Mouse (Mus musculus) cerebellum, postnatal 25 days (tissue): ENCODE measurements around the gene Brpf3.
A peak's percentile ranks its signal among the peaks of the same experiment; 100 is the strongest.
"Not testable (repeated sequence)": the region's sequence is repeated elsewhere in the genome, so short reads cannot be mapped to it uniquely, and the experiment has no call there.

Experiments
- DNase-seq, 2 experiments: peaks; one replicate each; pipeline ENCODE4 v3.0.0; 2021; ENCODE audit warnings: mixed read lengths in 2 of 2

Brpf3 gene

DNA sequence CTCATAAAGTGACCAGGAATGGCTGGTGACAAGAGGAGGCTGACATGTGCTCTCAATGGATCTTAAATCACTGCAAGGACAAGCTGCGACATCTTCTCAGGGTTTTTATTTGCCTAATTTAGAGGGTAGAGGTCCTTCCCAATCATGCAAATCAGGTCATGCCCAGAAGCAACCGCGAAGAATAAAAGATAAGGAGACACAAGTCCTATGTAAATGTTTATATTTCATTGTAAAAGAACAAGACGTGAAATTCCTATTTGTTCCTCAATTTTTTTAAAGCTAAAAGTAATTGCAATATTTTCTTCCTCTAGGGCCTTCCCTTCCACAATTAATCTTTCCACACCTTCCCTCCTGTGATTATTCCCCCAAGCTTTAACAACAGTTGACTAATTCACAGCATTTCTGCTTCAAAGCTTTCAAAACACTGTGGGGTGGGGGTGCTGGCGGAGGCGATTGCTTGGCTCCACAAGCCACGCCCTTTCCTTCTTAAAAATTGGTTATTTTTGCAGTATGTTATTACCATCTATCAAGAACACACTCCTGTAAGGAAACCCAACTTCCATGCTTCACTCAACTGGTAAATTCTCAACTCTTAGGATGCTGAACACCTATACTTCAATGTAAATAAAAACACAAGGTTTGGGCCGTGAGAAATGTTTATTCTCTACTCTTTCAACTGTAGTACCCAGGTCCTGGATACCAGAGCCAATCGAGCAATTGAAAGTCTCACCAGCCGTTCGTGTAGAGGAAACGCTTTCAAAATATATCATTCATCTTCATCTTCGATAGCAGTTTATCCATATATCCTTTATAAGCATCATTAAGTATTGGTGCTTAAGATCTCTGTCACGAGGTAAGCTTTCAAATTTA, 1.4 kb upstream of the Brpf3 start:
- no peak for DNase-seq

DNA sequence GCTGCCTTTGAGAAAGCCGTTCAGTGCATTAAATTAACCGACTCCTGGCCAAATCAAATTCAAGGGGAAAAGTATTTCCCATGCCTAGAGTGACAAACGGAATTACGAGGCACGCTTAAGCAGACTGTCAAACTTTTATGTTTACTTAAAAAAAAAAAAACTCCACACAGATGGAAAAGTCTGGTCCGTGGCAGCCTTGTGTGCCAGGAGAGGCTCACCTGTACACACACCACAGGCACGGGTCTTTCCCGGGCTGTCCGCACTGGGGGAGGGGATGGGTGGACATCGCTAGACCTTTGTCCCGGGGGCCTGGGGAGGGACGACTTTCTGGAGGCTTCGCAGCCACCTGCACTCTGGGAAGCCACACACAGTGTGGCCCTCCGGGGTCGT, 614 bp upstream of the Brpf3 start:
- no peak for DNase-seq

DNA sequence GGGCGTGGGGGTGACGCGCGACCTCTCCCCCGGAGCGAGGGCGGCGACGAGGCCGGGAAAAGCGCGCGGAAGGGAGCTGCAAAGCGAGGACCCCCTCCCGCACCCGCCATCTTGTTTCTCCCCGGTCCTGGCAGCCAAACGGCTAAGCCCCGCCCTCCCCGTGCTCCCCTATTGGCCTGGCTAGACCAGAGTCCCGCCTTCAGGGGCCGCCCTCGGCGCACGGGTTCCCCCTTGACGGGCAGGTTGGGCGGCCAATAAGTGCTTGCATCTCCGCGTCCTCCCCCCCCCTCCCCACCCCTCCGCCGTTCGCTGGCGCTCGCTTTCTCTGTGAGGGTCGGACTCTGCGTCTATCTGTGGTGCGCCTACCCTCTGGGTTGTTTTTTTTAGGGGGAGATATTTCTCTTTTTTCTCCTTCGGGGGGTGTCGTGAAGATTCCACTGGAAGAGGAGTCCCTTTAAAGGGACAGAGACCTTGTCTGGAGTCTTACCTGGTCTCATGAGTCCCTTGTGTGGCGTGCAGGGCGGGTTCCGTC, 650 bp downstream of the Brpf3 start:
- DNase-seq = peak; percentile 99 to 100

DNA sequence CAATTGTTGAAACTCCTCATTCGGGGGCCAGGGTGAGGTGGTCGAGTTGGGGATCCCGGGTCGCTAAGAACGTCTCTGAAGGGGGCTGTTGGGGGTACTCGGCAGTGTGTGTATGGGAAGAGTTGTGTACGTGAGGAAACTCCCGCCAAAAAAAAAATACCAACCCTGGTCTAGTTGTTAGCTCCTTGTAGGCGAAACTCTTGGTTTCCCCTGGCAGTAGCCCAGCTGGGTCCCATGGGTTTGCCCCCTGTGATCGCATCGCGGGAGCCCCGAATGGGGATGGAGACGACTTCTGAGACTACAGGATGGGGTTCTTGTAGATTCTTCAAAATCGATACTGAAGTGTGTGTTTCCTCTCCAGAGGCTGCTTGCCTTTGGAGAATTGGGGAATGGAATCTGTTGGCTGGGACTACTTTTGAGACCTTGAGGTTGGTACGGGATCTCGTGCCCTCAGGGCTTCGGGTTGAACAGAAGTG, 1.2 kb downstream of the Brpf3 start:
- DNase-seq = no peak

DNA sequence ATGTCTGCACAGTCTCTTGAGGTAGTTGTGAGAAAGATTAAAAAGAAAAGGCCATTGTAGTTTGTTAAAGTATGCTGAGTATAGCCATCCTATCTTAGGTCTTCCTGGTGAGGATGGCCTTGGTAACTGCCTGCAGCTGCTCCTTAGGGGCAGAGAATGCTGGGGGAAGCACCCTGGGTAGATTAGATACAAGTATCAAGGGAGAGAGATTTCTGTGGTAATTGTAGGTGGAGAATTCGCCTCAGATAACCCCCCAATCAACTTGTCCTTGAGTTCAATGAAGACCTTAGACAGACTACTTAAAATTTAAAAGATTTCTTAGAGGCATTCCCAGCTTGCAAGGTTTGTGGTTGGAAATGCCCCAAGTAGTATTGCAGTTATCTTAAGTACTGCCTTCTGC, 2.4 kb downstream of the Brpf3 start:
- DNase-seq = no peak

DNA sequence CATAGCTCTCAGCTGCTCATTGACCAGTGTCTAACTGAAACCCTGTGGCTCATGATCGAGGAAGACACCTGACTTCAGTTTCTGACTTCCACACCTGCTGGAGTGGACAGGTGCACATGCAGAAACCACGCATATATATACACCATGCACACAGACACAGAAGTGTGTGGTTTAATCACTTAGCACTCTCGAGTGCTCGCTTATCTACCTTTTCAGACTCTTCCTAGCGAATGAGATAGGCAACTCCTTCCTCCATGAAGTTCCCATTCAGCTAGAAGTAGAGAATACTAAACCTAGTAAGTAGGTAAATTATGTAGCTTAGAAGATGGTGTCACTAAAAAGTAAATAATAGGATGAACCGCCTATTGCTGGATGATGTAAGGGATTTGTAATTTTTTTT, 4.1 kb downstream of the Brpf3 start:
- DNase-seq = no peak

DNA sequence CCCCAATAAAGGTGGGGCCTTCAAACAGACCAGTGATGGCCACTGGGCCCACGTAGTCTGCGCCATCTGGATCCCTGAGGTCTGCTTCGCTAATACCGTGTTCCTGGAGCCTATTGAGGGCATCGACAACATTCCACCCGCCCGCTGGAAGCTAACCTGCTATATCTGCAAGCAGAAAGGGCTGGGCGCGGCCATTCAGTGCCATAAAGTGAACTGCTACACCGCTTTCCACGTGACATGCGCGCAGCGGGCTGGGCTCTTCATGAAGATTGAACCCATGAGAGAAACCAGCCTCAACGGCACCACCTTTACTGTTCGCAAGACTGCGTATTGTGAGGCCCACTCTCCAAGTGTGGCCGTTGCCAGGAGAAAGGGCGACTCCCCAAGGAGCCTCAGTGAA, 5.9 kb downstream of the Brpf3 start:
- no peak for DNase-seq

DNA sequence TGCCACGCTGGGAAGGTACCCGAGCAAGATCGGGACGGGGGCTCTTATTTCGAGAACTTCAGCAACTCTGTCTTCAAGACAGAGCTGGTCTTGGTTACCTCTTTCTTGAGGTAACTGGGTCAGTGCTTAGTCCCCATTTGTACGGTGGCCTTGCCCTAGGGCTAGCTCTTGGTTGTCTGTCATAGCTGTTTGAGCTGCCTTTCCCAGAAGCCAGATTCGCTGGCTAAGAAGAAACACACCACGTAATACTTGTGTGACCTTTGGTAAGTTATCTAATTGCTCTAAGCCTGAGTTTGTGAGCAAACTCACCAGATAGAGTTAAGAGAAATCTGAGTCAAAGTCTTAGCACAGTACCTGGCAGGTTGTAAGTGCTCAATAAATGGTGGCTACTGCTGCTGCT, 7.8 kb downstream of the Brpf3 start:
- DNase-seq = no peak

DNA sequence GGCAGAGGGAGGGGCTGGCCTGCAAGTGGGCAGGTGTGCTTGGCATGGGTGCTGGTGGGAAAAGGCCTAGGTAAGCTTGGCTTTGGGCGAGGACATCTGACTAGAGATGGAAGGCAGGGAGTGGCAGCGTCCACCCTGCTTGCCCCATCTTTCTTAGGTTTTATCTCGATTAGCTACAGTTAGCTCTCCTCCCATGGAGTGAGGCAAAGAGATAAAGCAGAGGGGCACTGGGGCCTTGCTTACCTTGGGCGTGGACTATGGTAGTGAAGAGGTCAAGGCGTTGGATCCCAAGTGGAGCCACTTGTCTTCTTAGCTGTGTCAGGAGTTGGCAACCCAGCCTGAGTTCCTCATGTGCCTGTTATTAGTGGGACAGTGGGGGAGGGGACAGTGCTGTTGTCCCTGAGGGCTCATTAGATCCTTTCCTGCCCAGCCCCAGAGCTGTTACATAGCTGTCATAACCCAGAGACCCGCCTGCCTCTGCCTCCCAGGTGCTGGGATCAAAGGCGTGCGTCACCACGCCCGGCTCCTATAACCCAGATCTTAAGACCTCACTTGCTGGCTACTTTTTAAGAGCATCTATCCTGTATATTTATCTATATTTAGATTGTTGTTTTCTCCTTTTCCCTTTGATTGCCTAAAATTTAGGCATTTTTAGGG, 8.4 kb downstream of the Brpf3 start:
- DNase-seq = no peak

DNA sequence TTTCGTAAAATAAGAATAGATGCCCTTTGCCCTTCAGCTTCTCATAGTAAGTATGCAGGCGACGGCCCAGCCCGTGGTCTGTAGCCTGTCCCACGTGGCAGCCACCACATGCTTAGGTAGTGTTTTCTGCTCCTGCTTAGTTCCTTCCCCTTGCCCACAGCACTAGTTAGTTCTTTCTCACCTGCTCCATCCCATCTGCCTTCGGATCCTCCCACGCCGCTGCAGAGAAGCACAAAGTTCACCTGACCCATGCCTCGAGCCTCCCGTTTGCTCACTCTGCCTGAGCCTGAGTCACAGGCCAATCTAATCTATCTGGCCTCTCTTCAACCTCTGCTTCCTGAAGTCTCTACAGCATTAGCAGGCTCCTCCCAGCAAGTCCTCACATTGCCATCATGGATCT, 11.5 kb downstream of the Brpf3 start:
- DNase-seq = no peak

DNA sequence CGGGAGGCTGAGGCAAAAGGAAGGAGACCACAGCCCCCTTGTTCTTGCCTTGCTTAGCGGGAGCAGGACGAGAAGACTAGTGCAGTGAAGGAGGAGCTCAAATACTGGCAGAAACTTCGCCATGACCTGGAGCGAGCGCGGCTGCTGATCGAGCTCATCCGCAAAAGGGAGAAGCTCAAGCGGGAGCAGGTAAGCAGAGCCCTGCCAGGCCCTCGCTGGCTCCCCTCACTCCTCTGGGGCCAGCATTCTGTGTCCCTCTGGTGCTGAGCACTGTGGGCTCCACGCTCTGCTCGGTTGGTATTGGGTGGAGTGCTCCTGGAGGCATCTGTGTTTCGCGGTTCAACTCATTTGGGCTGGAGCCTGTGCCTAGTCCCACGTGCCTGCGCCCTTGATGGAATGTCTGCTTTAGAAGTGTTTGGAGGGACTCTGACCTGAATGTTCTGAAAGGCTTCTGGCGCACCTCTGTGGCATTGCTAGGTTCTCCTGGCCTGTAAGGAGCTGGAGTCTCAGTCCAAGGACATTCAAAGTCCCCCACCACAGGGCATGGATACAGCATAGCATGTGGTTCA, 13.7 kb downstream of the Brpf3 start:
- no peak for DNase-seq

DNA sequence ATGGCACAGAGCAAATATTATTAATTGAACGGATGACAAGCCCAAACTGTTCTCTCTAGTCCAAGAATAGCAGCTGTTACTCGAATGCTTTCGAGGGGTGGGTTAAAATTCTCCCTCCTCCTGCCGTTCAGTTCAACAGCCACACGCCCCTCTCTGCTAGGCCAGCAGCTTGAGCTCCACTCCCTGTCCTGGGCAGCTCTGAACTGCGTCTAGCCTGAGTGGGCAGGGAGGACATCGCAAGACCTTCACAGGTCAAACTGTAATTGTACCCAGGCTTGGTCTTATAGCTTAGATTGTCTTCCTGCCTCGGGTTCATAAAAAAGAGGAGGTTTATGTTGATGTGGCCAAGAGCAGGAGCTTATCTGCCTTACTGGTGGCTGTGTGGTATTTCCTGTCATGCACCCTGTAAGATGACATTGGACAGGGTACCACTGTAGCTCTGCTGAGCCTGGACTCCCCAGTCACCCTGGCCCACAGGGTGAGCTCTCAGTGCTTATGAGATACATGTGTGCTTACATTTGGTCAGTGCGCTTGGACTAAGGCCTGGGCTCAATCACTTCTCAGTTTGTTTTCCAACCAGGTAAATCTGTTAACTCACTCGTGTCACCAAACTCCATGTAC, 14.6 kb downstream of the Brpf3 start:
- DNase-seq = no peak

DNA sequence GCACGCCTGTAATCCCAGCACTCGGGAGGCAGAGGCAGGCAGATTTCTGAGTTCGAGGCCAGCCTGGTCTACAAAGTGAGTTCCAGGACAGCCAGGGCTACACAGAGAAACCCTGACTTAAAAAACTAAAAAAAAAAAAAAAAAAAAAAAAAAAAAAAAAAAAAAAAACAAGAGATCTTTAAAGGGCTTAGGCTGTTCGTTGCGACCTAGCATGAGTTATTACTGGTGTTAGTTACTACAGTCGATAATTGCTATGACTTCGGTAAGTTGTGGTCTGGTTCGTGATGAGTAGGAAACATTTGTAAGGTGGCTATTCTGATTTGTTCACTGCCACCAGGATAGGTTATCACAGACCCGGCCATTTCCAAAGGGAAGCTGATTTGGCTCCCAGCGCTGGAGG, 15.4 kb downstream of the Brpf3 start:
- DNase-seq = not testable (repeated sequence)

DNA sequence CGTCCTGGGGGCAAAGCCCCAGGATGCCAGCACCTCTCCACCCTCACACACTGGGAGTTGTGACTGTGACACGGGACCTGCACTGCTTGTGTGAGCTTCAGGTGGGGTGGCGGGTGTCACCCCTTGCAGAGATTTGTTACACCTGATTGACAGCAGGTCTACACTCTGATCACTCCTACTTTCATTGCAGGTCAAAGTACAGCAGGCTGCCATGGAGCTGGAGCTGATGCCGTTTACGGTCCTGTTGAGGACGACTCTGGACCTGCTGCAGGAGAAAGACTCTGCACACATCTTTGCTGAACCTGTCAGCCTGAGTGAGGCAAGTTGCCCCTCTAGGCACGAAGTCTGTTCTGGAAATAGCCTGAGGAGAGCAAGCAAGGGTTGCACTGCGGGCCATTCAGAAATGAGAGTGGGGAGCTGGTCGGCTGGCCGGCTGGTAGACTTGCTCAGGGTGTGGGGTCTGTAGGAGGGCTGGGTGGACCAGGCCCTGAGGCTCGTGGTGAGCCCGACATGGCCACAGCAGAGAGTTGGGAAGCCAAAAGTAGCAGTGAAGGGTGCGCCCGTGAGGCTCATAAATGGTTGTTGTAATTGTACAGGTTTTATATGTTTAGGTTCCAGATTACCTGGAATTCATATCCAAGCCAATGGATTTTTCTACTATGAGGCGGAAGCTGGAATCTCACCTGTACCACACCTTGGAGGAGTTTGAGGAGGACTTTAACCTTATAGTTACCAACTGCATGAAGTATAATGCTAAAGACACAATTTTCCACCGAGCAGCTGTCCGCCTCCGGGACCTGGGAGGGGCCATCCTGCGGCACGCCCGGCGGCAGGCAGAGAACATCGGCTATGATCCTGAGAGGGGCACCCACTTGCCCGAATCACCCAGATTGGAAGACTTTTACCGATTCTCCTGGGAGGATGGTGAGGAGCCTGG, 16.3 kb downstream of the Brpf3 start:
- DNase-seq = no peak

DNA sequence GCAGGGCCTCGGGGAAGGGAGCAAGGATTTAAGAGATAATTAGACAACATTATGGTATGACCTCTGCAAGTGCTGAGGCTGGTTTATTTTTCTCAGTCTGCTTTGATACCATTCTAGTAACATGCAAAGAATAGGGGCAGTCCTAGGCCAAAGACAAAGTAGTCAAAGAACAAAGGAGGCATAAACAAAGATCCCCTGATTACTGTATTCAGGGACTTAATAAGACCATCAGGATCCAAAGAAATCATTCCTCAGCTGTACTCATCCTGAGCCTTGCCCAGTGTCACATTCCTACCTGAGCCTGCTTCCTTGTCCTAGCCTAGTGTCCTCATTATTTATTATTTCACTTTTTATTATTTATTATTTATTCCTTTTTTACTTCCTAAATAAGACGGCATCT, 19.3 kb downstream of the Brpf3 start:
- DNase-seq = no peak

DNA sequence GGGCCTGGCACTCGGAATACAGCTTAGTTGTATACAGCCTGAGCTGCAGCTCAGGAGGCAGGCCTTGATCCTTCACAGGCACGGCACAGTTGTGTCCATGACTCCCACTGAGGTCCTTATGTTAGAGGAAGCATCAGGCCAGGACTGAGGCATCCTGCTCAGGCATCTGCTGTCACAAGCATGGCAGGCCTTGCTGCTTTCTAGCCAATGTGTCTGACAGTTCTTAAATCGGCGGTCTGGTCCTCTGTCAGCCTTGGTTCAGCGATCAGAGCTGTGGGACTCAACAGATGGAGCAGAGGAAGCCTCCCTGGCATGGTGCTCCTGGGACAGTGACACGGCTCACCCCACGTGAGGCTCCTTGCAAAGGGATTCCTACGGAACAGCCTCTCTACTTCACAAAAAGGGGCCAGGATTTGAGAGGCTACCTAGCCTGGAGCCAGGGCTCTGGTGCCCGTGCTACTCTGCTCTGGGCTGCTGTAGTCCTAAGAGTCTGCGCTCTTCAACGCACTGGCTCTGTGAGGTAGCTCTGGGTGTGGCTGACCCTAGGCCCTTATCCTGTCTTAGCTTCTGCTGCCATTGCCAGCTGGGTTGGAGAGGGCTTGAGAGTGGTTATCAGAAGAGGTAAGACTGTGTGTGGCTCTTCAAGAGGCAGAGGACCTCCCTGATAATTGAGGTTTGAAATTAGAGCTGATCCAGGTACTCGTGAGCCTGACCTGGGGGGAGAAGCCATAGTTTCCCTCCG, 22.3 kb downstream of the Brpf3 start:
- DNase-seq = peak; percentile 87 to 88

DNA sequence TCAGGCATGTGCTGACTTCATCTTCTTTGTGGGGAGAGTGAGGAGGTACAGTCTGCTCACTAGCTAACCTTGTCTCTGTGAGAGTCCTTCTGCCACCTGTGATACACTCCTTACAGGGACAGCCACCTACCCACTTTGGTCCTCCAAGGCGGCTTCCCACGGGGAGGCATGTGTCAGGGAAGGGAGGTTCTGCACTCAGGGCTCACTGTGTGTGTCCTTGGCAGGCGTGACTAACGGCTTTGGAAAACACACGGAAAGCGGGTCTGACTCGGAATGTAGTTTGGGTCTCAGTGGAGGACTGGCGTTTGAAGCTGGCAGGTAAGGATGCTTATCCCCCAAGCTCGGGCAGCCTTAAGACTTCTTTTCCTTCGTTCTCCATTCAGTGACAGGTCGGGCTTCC, 22.9 kb downstream of the Brpf3 start:
- peak in 1 of 2 experiments; percentile 23 for DNase-seq

DNA sequence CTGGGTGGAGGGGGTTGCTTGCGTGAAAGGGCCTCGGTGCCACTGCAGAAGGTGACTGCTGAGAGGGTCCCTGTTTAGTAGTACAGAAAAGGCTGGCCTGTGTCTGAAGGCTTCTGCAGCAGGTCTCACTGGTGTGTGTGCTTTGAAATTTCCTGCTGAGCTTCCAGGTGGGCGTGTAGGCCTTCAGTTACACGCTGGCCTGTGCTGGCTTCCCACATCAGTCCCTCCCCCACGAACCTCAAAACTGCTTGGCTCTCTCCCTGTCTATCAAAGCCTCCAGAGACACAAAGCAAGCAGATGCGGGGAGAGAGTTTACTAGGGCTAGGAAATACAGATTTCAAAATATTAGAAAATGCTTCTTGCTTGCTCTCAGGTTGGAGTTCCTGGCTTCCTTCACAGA, 24.0 kb downstream of the Brpf3 start:
- no peak for DNase-seq

DNA sequence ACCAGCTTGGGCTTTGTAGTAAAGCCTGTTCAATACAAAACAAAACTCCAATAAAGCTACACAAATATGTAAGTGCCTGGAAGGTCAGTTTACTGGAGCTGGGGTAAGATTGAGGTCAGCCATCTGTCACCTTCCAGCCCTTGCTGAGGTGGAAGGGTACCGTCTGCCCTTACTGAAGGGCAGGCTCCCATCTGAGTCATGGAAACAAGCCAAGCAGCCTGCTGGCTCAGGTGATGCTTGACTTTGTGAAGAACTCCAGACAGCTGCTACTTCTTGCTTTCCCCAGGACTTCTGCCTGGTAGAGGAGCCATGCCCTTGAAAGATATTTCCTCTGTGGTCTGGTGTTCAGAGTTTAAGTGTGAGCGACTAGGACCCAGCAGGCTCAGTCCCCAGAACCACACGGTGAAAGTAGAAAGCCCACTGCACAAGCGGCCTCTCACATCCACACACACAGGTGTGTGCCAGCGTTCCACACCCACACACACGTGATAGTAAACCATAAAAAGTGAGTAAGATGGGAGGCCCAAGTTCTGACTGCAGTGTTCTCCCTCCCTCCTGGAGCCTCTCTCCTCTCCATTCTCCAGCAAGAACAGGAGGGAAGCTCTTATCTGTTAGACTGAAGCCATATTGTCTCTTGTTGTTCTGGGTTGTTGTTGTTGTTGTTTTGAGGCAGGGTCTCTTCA, 24.6 kb downstream of the Brpf3 start:
- DNase-seq = peak in 1 of 2 experiments; percentile 30

DNA sequence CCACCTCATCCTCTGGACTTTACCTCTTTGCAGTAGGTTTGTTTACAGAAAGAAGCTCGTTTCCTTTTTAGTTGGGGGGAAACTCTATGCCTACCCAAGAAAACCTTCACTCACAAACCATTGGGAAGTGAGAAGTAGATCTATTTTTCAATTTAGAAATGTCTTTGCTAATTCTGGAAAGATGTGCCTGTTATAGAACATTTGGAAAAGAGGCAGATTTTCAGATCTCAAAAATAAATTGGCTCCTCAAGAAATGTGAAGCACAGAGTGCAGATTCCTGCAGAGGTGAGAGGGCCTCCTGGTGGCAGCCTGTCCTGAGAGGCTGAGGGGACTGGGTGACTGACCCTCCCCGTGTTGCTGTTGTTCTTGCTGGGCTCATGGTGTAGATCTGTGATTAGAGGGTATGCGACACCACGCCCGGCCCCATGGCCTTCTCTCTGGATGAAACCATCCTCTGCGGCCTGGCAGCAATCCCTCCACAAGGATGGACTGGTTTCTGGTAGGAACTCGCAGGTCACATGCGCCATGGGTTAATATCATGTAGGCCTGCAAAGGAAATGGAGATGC, 26.9 kb downstream of the Brpf3 start:
- DNase-seq = no peak
